Mouse (Mus musculus) embryo, embryonic 10 days (tissue): ENCODE results near the gene Ednra.

Source experiments
- DNase-seq: peaks from one replicate; pipeline ENCODE4 v3.0.0-alpha.2; 2015; ENCODE audit warnings: low spot score

The Ednra gene

GRCm38 (mm10) chr8:77640093-77640839 lies 84.0 kb downstream of the Ednra start:
- DNase-seq = no peak

GRCm38 (mm10) chr8:77637593-77637992 lies 86.7 kb downstream of the Ednra start:
- DNase-seq = no peak

- no peak for DNase-seq
Observed at GRCm38 (mm10) chr8:77634035-77634434, 90.2 kb downstream of the Ednra start.

GRCm38 (mm10) chr8:77633211-77633610 lies 91.1 kb downstream of the Ednra start:
- DNase-seq = no peak

GRCm38 (mm10) chr8:77630691-77631090 lies 93.6 kb downstream of the Ednra start:
- DNase-seq = peak; percentile 49

- DNase-seq = peak; percentile 94
Observed at GRCm38 (mm10) chr8:77629858-77630537, 94.3 kb downstream of the Ednra start.

GRCm38 (mm10) chr8:77623677-77624209 lies 100.5 kb downstream of the Ednra start:
- DNase-seq = no peak

GRCm38 (mm10) chr8:77617916-77618315 lies 106.3 kb downstream of the Ednra start:
- DNase-seq = peak; percentile 48
